Mouse (Mus musculus): ENCODE data around the gene Bicc1.

DNA sequence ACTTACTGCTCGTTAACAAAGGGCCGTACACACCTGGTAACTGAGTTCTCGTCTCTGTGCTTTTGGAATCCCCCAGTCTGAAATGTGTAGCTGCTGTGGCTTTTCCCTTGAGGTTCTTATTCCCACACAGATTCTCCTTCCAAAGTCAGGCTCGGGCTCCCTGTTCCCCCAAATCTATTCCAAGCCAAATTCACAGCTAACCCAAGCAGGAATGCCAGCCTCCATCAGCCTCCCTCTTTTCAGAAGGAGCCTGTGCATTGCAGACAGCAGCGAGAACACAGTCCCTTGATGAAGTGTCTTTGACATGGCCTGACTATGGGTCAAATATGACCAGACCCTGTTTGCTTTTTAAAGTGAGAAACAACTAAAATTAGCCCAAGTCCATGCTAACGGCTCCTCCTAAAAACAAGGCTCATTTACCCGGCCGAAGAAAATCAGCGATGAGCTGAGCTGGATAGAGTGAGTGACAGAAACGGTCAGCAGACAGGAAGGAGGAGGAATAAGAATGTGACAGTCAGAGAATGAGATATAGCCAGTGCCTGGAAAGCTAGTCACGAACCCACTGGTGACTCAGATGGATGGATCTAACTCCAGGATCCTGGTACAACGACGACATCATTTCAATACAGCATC, 240.4 kb downstream of the Bicc1 start:
- TF ChIP-seq CTCF (IDR thresholded peaks at IDR 0.05; ENCODE audit: low read depth, low read length): no peak
- TF ChIP-seq GATA1 (IDR thresholded peaks at IDR 0.05; ENCODE audit: borderline replicate concordance, low read length): no peak
- no peak for TF ChIP-seq POLR2AphosphoS5 (IDR thresholded peaks at IDR 0.05; ENCODE audit: insufficient replicate concordance, low read depth, low read length)

Data from G1E (cell line).